Mouse (Mus musculus): ENCODE measurements around the gene Hdac6.
"Not testable (repeated sequence)": the region's sequence is repeated elsewhere in the genome, so short reads cannot be mapped to it uniquely, and the experiment has no call there.

Hdac6 gene

DNA sequence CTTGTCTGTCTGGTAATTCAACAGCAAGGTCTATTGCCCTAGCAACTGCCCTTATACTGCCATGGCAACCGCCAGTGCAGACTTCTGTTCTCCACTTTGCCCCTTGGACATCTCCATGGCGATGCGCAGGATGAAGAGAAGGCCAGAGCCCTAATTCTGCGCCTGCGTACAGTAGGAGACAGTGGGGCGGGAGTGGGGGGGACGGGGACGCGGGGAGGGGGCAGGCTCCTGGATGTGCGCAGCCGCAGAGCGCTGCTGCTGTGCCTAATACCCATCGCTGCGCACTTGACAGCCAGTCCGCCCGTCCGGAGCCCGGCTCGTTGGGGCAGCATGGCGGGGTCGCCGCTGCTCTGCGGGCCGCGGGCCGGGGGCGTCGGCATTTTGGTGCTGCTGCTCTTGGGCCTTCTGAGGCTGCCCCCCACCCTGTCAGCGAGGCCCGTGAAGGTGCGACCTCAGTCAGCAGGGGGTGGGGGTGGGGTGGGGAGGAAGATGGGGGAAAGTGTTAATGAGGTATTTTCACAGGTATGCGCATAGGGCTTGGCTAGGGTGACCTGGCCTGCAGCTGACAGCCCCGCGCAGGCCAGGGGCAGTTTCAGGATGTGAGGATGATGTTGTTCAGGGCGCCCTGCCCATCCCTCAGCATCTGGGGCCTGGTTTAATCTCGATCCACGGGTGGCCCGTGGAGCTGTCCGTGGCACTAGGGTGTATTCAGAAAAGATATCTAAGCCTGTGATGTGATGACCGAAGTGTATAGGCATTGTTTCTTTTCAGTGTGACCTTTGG, 27.9 kb downstream of the Hdac6 start, which contains the start of gene Pcsk1n:
Gene Pcsk1n, plus strand, starts transcription at position 222 of the 783 bp plus-strand sequence.
- no peak for DNase-seq

DNA sequence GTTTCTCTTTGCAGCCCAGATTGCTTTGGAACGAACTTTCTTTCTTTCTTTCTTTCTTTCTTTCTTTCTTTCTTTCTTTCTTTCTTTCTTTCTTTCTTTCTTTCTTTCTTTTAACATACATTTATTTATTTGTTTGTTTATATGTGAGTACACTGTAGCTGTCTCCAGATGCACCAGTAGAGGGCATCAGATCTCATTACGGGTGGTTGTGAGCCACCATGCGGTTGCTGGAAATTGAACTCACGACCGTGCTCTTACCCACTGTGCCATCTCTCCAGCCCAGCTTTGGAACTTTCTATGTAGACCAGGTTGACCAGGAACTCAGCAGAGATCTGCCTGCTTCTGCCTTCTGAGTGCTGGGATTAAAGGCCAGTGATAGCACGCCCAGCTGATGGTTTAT, 29.7 kb downstream of the Hdac6 start:
- DNase-seq: not testable (repeated sequence)

DNA sequence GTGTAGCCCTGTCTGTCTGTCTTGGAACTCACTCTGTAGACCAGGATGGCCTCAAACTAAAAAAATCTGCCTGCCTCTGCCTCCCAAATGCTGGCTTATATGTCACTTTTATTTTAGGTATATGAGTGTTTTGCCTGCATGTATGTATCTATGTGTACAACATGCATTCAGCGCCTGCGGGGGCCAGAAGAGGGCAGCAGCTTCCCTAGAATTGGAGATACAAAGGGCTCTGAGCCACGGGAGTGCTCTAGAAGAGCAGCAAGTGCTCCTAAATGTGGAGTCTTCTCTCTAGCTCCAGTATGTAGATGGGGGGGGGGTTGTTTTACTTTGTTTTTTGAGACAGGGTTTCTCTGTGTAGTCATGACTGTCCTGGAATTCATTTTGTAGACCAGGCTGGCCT, 32.0 kb downstream of the Hdac6 start:
- not testable (repeated sequence) for DNase-seq

DNA sequence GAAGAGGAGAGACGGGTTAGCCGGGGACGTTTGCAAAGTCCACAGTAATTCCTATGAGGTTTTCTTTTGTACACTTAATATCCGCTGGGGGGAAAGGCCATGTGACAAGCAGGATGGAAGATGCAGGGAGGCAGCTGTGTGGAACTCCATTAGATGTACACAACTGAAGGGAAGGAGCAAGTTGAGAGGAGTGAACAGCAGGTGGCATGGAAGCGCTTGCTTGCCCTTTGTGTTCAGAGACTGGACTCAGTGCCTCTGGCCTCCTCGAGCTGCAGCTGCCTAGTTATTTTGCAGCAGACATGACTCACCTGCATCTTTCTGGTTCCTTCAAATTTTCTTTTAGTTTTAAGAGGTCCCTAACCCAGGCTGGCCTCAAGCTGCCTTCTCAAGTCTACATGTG, 37.2 kb downstream of the Hdac6 start:
- no peak for DNase-seq

DNA sequence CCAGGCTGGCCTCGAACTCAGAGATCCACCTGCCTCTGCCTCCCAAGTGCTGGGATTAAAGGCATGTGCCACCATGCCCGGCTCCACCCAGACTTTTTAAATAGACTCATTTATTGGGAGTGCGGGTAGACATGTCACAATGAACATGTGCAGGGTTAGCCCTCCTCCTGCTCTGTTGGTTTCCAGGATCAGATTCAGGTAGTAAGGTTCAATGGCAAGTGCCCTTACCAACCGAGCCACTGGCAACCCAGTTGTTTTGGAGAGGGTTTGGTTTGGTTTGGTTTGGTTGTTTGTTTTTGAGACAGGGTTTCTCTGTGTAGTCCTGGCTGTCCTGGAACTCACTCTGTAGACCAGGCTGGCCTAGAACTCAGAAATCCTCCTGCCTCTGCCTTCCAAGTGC, 38.4 kb downstream of the Hdac6 start, which contains the start of gene Gm10490:
Gene Gm10490, plus strand, starts transcription at position 301 of the 400 bp plus-strand sequence.
- DNase-seq: not testable (repeated sequence)

DNA sequence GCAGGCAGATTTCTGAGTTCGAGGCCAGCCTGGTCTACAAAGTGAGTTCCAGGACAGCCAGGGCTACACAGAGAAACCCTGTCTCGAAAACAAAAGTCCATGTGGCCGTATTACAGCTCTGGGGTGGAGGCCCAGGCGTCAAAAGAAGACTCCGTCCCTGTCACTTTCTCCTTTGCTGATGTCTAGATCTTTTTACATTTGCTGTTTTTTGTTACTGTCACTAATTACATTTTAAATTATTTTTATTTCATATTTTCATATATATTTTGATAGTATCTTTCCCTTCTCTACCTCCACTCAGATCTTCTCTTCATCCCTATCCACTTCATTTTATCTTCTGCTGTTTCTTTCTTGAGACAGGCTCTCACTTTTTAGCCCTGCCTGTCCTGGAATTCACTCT, 40.0 kb downstream of the Hdac6 start, which contains the start of gene Gm10491:
Gene Gm10491, minus strand, starts transcription at position 101 of the 400 bp plus-strand sequence.
- no peak for DNase-seq

DNA sequence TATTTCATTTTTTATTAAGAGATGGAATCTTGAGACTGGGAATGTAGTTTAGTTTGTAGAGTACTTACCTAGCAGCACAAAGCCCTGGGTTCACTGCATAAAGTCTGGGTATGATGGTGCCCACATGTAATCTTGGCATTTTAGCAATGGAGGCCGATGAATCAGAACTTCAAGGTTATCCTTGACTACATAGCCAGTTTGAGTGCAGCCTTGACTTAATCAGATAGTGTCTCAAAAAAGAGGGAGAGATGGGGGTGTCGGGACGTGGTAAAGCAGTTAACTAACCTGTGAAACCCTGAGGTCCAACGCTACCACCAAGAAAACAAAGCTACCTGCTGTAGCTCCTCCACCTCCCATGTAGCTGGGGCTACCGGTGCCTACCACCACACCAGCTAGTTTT, 43.2 kb downstream of the Hdac6 start:
- DNase-seq: no peak

DNA sequence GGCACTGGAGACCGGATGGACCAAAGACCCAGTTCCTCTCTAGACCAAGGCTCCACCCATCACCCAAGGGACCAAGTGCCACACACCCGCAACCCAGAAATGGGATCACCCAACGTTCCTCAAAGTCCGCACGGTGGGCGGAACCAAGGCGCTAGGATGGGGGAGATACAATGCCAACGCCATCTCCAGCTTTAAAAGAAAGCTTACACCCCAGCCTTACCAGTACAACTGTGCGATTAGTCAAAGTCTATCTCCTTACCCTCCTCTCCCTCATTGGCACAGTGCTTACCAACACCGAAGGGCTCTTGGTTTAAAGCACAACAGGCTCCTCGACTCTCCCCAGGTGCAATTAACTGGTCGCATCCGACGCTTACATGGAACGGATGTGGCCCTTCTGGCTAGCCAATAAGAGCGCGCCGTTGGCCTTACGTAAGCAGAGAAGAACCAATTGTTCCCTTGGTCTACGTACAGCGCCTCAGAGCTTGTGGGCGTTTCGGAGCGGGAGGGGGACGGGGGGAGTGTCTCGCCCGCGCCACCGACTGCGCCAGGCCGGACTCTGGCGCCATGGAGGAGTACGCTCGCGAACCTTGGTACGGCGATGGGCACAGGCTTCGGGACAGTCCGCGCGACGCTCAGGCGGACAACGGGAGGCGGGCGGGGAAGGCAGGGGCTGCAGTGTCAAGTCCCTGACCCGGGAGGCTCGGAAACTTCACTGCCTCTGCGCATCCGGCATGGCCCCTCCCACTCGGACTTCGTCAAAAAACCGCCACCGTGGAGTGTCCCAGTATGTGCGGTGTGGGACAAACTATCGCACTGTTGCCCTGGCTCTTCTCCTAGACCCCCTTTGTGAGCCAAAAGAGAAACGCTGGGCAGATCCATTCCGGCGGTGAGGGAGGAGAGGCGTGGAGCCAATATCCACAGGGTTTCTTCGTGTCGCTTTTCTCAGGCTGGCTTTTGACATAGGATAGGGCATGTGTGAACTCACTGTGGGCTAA, 48.5 kb downstream of the Hdac6 start, which contains the start of the genes Pqbp1 and Timm17b:
Gene Pqbp1, minus strand, starts transcription at position 390 of the 995 bp plus-strand sequence.
Gene Timm17b, plus strand, starts transcription at position 478 of the 995 bp plus-strand sequence.
- DNase-seq: peak; percentile 90

DNA sequence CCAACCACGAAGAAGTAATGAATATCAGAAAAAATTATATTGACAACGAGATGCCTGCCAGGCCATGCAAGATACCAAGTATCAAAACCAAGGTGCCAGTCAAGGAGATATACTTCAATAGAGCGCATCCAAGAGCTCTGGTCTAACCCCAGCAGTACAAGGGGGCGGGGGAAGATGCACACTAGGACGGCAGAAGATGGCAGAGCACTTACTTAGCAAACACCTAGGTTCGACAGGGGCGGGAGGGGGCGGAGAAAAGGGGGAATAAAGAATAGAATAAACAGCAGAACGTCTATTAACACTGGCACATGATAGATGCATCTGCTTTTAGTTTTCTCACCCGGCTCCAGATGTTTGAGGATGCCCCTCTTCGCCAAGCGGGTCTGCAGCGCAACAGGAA, 49.5 kb downstream of the Hdac6 start:
- DNase-seq: peak; percentile 31

DNA sequence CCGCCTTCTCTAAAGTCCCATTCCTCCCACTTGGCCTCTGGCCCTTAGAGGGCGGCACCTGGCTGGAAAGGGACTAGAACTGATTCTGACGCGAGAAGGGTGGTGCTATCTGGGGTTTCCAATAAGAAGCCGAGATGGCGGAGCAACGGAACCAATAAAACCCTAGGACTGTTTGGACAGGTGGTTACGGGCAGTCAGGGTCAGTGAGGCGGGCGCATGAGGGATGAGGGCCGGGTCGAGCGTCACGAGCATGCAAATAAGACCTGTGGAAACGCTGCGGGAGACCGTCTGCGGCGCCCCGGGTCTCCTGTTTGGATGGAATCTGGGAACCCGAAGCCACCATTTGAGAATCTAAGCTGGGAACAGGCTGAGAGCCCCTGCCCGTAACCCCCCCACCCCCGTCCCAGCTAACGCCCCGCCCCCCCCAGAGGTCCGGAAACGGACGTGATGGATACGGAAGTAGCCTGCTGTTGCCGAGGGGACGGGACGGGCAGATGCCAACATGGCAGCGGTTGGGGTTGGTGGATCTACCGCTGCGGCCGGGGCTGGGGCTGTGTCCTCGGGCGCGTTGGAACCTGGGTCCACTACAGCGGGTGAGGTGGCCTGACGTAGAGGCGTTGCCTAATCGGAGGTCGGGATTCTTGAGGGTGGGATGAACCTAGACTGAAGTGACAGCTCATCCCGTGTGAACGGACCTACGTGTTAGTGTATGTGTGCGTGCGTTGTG, 63.7 kb downstream of the Hdac6 start, which contains the start of gene Slc35a2:
Gene Slc35a2, plus strand, starts transcription at position 188 of the 727 bp plus-strand sequence.
- DNase-seq: peak; percentile 82

All from liver (tissue).